Mouse (Mus musculus): Measurements from ENCODE around the gene Ncf2.

DNA sequence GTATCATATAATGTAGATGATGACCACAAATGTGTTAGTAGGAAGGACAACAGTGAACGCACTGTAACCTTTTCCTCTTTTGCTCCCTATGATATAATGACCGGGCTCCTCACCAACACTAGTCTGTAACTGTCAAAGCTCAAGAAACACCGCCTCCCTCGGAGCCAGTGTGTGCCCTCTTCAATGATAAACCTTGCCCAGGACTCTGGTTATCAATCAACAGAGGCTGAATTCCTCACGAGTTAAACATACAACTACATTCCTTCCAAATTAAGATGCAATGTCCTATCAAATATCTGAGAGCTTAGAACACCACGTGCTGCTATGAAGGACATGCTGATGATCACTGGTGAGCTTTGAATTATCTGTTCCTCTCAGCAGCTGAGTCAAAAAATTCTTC, 69.9 kb downstream of the Ncf2 start:
- TF ChIP-seq CTCF (IDR thresholded peaks at IDR 0.05; ENCODE audit: extremely low read depth, insufficient read depth, insufficient read length, insufficient replicate concordance) (no peak), POLR2A (IDR thresholded peaks at IDR 0.05; ENCODE audit: low read depth, low read length) (no peak)
